Mouse (Mus musculus) liver, embryonic 14.5 days (tissue): ENCODE measurements around the gene Jade1.

Source experiments
- CTCF ChIP-seq: IDR thresholded peaks from 2 replicates; pipeline ENCODE4 v1.5.1; 2016; ENCODE audit warnings: antibody characterized with exemption, low read depth, control low read depth
- EP300 ChIP-seq: IDR thresholded peaks from 2 replicates; pipeline ENCODE4 v1.6.1; 2016; ENCODE audit warnings: antibody characterized with exemption, low read depth

GRCm38 (mm10) chr3:41603470-41604019 lies 48.0 kb downstream of the Jade1 start:
- TF ChIP-seq CTCF (no peak), EP300 (no peak)
